Mouse (Mus musculus): ENCODE data around the gene Fggy.
A peak's percentile ranks its signal among the peaks of the same experiment; 100 is the strongest.

Fggy gene

GRCm38 (mm10) chr4:95860601-95861000 is 303.3 kb downstream of the Fggy start:
- DNase-seq (ENCODE audit: low spot score in 2 of 2), result no peak

GRCm38 (mm10) chr4:95861074-95861473 is 303.8 kb downstream of the Fggy start:
- no peak for DNase-seq (ENCODE audit: low spot score in 2 of 2)

- DNase-seq (ENCODE audit: low spot score in 2 of 2), result no peak
Observed at GRCm38 (mm10) chr4:95861741-95862155, 304.4 kb downstream of the Fggy start.

GRCm38 (mm10) chr4:95862276-95862675 is 305.0 kb downstream of the Fggy start:
- DNase-seq (ENCODE audit: low spot score in 2 of 2), result no peak

- no peak for DNase-seq (ENCODE audit: low spot score in 2 of 2)
Observed at GRCm38 (mm10) chr4:95862781-95863499, 305.6 kb downstream of the Fggy start.

- DNase-seq (ENCODE audit: low spot score in 2 of 2), result no peak
Observed at GRCm38 (mm10) chr4:95863500-95863803, 306.1 kb downstream of the Fggy start.

- DNase-seq (ENCODE audit: low spot score in 2 of 2), result no peak
Observed at GRCm38 (mm10) chr4:95865251-95865650, 307.9 kb downstream of the Fggy start.

GRCm38 (mm10) chr4:95865882-95866281 is 308.6 kb downstream of the Fggy start:
- no peak for DNase-seq (ENCODE audit: low spot score in 2 of 2)

GRCm38 (mm10) chr4:95867103-95867502 is 309.8 kb downstream of the Fggy start:
- DNase-seq (ENCODE audit: low spot score in 2 of 2), result no peak

- DNase-seq (ENCODE audit: low spot score in 2 of 2), result no peak
Observed at GRCm38 (mm10) chr4:95868348-95868747, 311.0 kb downstream of the Fggy start.

GRCm38 (mm10) chr4:95871216-95871881 is 314.0 kb downstream of the Fggy start:
- peak in 1 of 2 experiments; percentile 29 for DNase-seq (ENCODE audit: low spot score in 2 of 2)

GRCm38 (mm10) chr4:95875896-95876295 is 318.6 kb downstream of the Fggy start:
- DNase-seq (ENCODE audit: low spot score in 2 of 2), result no peak

GRCm38 (mm10) chr4:95877436-95877835 is 320.1 kb downstream of the Fggy start:
- no peak for DNase-seq (ENCODE audit: low spot score in 2 of 2)

GRCm38 (mm10) chr4:95881751-95882350 is 324.5 kb downstream of the Fggy start:
- no peak for DNase-seq (ENCODE audit: low spot score in 2 of 2)

GRCm38 (mm10) chr4:95884184-95885145 is 327.2 kb downstream of the Fggy start:
- DNase-seq (ENCODE audit: low spot score in 2 of 2), result no peak

GRCm38 (mm10) chr4:95895199-95895754 is 338.0 kb downstream of the Fggy start:
- no peak for DNase-seq (ENCODE audit: low spot score in 2 of 2)

- DNase-seq (ENCODE audit: low spot score in 2 of 2), result no peak
Observed at GRCm38 (mm10) chr4:95896571-95896970, 339.3 kb downstream of the Fggy start.

- DNase-seq (ENCODE audit: low spot score in 2 of 2), result no peak
Observed at GRCm38 (mm10) chr4:95897236-95897874, 340.0 kb downstream of the Fggy start.

GRCm38 (mm10) chr4:95898714-95899113 is 341.4 kb downstream of the Fggy start:
- DNase-seq (ENCODE audit: low spot score in 2 of 2), result no peak

GRCm38 (mm10) chr4:95899926-95900712 is 342.8 kb downstream of the Fggy start:
- no peak for DNase-seq (ENCODE audit: low spot score in 2 of 2)

Measured in thymus, postnatal 10 days (tissue).